Mouse (Mus musculus) forebrain, embryonic 10.5 days (tissue): ENCODE data around the gene Myh7. TPM values are rescaled to one million over a fixed set of nuclear protein-coding genes. Genes with fewer than 3 reads are reported as not detected.
"Not testable (repeated sequence)": the region's sequence is repeated elsewhere in the genome, so short reads cannot be mapped to it uniquely, and the experiment has no call there.

Experiments
- DNase-seq: peaks from one replicate; pipeline ENCODE4 v3.0.0-alpha.2; 2017; ENCODE audit warnings: low spot score; ENCODE audit errors: extremely low spot score
- H3K27ac ChIP-seq: fragments of 300-500 bp; sonication (generic); 2 replicates; pipeline ENCODE4 v1.5.1; 2016; ENCODE audit warnings: mild to moderate bottlenecking
- H3K27me3 ChIP-seq: fragments of 300-500 bp; sonication (generic); 2 replicates; pipeline ENCODE4 v1.6.1; 2016; ENCODE audit warnings: mild to moderate bottlenecking; ENCODE audit not compliant: poor library complexity, severe bottlenecking
- H3K36me3 ChIP-seq: fragments of 300-500 bp; sonication (generic); replicated peaks from 2 replicates; pipeline ENCODE4 v1.6.1; 2016; ENCODE audit warnings: mild to moderate bottlenecking, moderate library complexity
- H3K4me1 ChIP-seq: fragments of 300-500 bp; sonication (generic); 2 replicates; pipeline ENCODE4 v1.6.1; 2016
- H3K4me3 ChIP-seq: fragments of 300-500 bp; sonication (generic); 2 replicates; pipeline ENCODE4 v1.5.1; 2016; ENCODE audit warnings: mild to moderate bottlenecking, moderate library complexity
- H3K9me3 ChIP-seq: fragments of 300-500 bp; sonication (generic); 2 replicates; pipeline ENCODE4 v1.6.1; 2016; ENCODE audit warnings: mild to moderate bottlenecking, moderate library complexity
- WGBS: fragments of 180-500 bp; shearing (Covaris S2); methylation state at CpG from one replicate; pipeline ENCODE4 v1.1.7; 2016; 5-methylcytosine and 5-hydroxymethylcytosine counted together
- polyA plus RNA-seq: library from polyadenylated mRNA; unstranded; fragments of >200 nt; fragmentation: Nextera tagmentation; extraction: Ambion mirVana; gene quantifications from 2 replicates; pipeline ENCODE4 v1.2.1, GENCODE M21; 2016

The Myh7 gene
- polyA plus RNA-seq, 1 experiment from 2014 or later, result 0.72 TPM

DNA sequence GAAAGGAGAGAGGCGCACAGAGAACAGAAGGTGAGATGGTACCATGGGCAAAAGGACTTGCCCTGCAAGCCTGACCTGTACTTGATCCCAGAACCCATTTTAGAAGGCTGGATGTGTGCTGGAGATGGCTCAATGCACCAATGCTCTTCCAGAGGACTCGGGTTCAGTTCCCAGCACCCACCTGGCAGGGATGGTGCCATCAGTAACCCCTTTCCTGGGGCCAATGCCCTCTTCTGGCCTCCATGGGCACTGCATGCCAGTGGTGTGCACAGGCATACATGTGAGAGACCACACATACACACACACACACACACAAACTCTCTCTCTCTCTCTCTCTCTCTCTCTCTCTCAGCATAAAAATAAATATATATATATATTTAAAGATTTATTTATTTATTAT lies 7.0 kb upstream of the Myh7 start:
- Histone ChIP-seq H3K27ac (no peak overlapping the region), H3K36me3 (no peaks in the 10 kb centered on the region), H3K4me3 (no peak overlapping the region), H3K4me1 (peaks cover 44% of the 10 kb centered on the region), H3K9me3 (no peaks in the 10 kb centered on the region), H3K27me3 (no peaks in the 10 kb centered on the region)
- DNase-seq, result no peak
- 95% methylated on average over 2 of the region's 2 CpGs for WGBS

GRCm38 (mm10) chr14:55000814-55001213 lies 6.4 kb upstream of the Myh7 start:
- Histone ChIP-seq H3K36me3 (no peaks in the 10 kb centered on the region), H3K27me3 (no peaks in the 10 kb centered on the region), H3K9me3 (no peaks in the 10 kb centered on the region), H3K4me3 (no peak overlapping the region), H3K27ac (no peak overlapping the region), H3K4me1 (peaks cover 51% of the 10 kb centered on the region)
- DNase-seq, result no peak
- WGBS, result 83% methylated on average over 6 of the region's 6 CpGs

GRCm38 (mm10) chr14:54999868-55000267 lies 5.4 kb upstream of the Myh7 start:
- H3K27me3 ChIP-seq, H3K4me3 ChIP-seq, H3K27ac ChIP-seq, H3K9me3 ChIP-seq, DNase-seq, H3K36me3 ChIP-seq: not testable (repeated sequence)
- 91% methylated on average over 5 of the region's 5 CpGs for WGBS
- peaks cover 58% of the 10 kb centered on the region for H3K4me1 ChIP-seq

DNA sequence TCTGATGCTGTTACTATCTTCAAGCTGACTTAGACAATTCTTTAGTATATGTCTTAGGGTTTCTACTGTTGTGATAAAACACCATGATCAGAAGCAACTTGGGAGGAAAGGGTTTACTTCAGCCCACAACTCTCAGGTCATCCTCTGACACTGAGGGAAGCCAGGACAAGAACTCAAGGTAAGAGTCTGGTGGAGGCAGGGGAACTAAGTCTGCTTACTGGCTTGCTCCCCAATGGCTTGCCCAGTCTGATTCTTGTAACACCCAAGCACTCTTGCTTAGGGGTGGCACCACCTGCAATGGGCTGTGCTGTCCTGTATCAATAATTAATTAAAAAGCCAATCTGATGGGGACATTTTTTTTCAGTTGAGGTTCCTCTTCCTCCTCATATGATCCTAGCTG lies 4.3 kb upstream of the Myh7 start:
- peaks cover 58% of the 10 kb centered on the region for H3K4me1 ChIP-seq
- H3K27me3 ChIP-seq, result 0 out of 2 replicates have a peak, but pooled peaks cover 2% of the 10 kb centered on the region
- DNase-seq, result no peak
- no peak overlapping the region for H3K4me3 ChIP-seq
- no peaks in the 10 kb centered on the region for H3K9me3 ChIP-seq
- no peaks in the 10 kb centered on the region for H3K36me3 ChIP-seq
- no peak overlapping the region for H3K27ac ChIP-seq

DNA sequence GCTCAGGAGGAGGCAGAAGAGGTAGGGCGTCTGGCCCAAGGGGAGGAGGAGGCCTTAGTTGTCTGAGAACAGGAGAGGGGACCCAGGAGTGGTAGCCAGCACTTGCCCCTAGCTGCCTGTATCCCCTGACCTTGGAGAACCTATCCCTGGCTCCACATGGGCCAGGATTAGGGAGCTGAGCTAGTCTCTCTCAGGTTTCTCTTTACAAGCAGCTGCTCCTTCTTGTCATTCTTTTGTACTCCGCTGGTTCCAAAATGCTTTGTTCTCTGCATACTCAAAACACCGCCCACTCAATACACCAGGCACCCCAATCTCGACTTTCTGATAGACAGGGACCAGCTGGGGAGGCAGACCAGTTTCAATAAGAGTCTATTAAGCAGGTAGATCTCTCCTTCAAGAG lies 2.9 kb upstream of the Myh7 start:
- no peaks in the 10 kb centered on the region for H3K9me3 ChIP-seq
- no peak overlapping the region for H3K4me3 ChIP-seq
- peaks cover 14% of the 10 kb centered on the region; the same call in 1 of the 2 replicates for H3K27me3 ChIP-seq
- peak overlapping the region; percentile 90 for H3K27ac ChIP-seq
- 40% methylated on average over 4 of the region's 4 CpGs for WGBS
- DNase-seq, result no peak
- no peaks in the 10 kb centered on the region for H3K36me3 ChIP-seq
- H3K4me1 ChIP-seq, result peaks cover 52% of the 10 kb centered on the region

GRCm38 (mm10) chr14:54996793-54997192 lies 2.4 kb upstream of the Myh7 start:
- peaks cover 47% of the 10 kb centered on the region for H3K4me1 ChIP-seq
- 50% methylated on average over 9 of the region's 9 CpGs for WGBS
- peaks cover 14% of the 10 kb centered on the region; the same call in 1 of the 2 replicates for H3K27me3 ChIP-seq
- H3K27ac ChIP-seq, result peak overlapping the region; percentile 90
- no peak for DNase-seq
- H3K36me3 ChIP-seq, result no peaks in the 10 kb centered on the region
- no peak overlapping the region for H3K4me3 ChIP-seq
- no peaks in the 10 kb centered on the region for H3K9me3 ChIP-seq

- 22% methylated on average over 14 of the region's 14 CpGs for WGBS
- no peaks in the 10 kb centered on the region for H3K9me3 ChIP-seq
- peak overlapping the region; percentile 25 for H3K4me3 ChIP-seq
- peak overlapping the region; percentile 90 for H3K27ac ChIP-seq
- peaks cover 14% of the 10 kb centered on the region; the same call in 1 of the 2 replicates for H3K27me3 ChIP-seq
- H3K4me1 ChIP-seq, result peaks cover 47% of the 10 kb centered on the region
- no peaks in the 10 kb centered on the region for H3K36me3 ChIP-seq
- DNase-seq, result peak; percentile 69
These were observed 1.2 kb upstream of the Myh7 start for GRCm38 (mm10) chr14:54995457-54996138.

- H3K4me3 ChIP-seq, result no peak overlapping the region
These were observed 402 bp upstream of the Myh7 start for GRCm38 (mm10) chr14:54994869-54995186.

GRCm38 (mm10) chr14:54993636-54994035 lies 790 bp downstream of the Myh7 start:
- H3K9me3 ChIP-seq, result no peaks in the 10 kb centered on the region
- peaks cover 47% of the 10 kb centered on the region for H3K4me1 ChIP-seq
- no peak for DNase-seq
- H3K4me3 ChIP-seq, result no peak overlapping the region
- H3K27me3 ChIP-seq, result peaks cover 14% of the 10 kb centered on the region; the same call in 1 of the 2 replicates
- 62% methylated on average over 10 of the region's 10 CpGs for WGBS
- no peaks in the 10 kb centered on the region for H3K36me3 ChIP-seq
- peak overlapping the region; percentile 90 for H3K27ac ChIP-seq

More at GRCm38 (mm10) chr14:54994869-54995186, 402 bp upstream of the Myh7 start:
- peak overlapping the region; percentile 90 for H3K27ac ChIP-seq
- H3K9me3 ChIP-seq, result no peaks in the 10 kb centered on the region
- no peaks in the 10 kb centered on the region for H3K36me3 ChIP-seq
- H3K27me3 ChIP-seq, result peaks cover 14% of the 10 kb centered on the region; the same call in 1 of the 2 replicates
- H3K4me1 ChIP-seq, result peaks cover 47% of the 10 kb centered on the region
- DNase-seq, result no peak

DNA sequence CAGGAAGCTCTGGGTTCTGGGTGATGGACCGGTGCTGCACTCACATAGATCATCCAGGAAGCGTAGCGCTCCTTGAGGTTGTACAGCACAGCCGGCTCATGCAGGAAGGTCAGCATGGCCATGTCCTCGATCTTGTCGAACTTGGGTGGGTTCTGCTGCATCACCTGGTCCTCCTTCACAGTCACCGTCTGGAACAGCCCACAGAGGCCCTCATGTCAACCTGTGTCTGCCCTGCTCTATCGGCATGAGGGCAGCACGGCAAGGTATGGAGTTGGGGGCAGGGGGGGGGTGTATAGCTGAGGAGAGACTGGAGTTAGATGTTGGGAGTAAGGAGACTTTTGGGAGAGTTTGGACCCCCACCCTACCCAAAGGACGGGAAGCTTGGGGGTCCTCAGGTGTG lies 2.2 kb downstream of the Myh7 start:
- Histone ChIP-seq H3K4me3 (no peak overlapping the region), H3K27ac (0 out of 2 replicates have a peak overlapping the region, but pooled peaks have one; percentile 8), H3K4me1 (peaks cover 41% of the 10 kb centered on the region), H3K36me3 (no peaks in the 10 kb centered on the region), H3K9me3 (no peaks in the 10 kb centered on the region), H3K27me3 (peaks cover 14% of the 10 kb centered on the region; the same call in 1 of the 2 replicates)
- no peak for DNase-seq
- 92% methylated on average over 10 of the region's 10 CpGs for WGBS

DNA sequence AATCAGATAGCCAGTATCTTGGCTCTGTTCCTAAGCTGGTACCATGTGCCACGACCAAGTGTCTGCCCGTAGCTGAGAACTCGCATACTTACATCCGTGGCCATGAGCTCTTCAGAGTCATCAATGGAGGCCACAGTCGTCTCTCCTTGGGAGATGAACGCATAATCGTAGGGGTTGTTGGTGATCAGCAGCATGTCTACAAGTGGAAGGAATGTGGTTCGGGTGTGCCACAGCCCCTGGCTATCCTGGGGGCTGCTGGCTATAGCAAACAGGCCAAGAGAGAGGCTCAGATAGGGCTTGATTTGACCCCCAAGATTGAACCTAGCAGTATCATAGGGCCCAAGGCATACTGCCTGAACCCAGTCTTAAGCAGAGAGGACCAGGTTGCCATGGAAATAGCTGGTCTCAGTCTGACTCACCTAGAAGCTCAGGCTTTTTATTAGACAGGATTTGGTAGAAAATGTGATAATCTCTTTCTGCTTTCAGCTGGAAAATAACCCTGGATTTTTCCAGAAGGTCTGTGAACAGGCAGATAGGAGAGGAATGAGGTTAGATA lies 4.5 kb downstream of the Myh7 start:
- Histone ChIP-seq H3K4me3 (no peak overlapping the region), H3K4me1 (peaks cover 19% of the 10 kb centered on the region), H3K27ac (no peak overlapping the region), H3K36me3 (no peaks in the 10 kb centered on the region), H3K27me3 (peaks cover 14% of the 10 kb centered on the region; the same call in 1 of the 2 replicates), H3K9me3 (no peaks in the 10 kb centered on the region)
- DNase-seq, result no peak
- WGBS, result 92% methylated on average over 8 of the region's 8 CpGs

GRCm38 (mm10) chr14:54988882-54989281 lies 5.5 kb downstream of the Myh7 start:
- 93% methylated on average over 13 of the region's 13 CpGs for WGBS
- Histone ChIP-seq H3K36me3 (no peaks in the 10 kb centered on the region), H3K4me3 (no peak overlapping the region), H3K27me3 (peaks cover 14% of the 10 kb centered on the region; the same call in 1 of the 2 replicates), H3K27ac (no peak overlapping the region), H3K9me3 (no peaks in the 10 kb centered on the region), H3K4me1 (peaks cover 8% of the 10 kb centered on the region)
- DNase-seq, result no peak

- H3K27me3 ChIP-seq, H3K9me3 ChIP-seq, H3K36me3 ChIP-seq, H3K4me1 ChIP-seq, H3K4me3 ChIP-seq, H3K27ac ChIP-seq, DNase-seq: not testable (repeated sequence)
- 90% methylated on average over 9 of the region's 9 CpGs for WGBS
These were observed 6.0 kb downstream of the Myh7 start for GRCm38 (mm10) chr14:54988350-54988874.
